Mouse (Mus musculus) E14TG2a.4 (cell line): ENCODE data around the gene Ghr.

ENCODE experiments used
- H3K27me3 ChIP-seq: 2 replicates; pipeline ENCODE4 v1.6.1; 2014; ENCODE audit warnings: low read length, control low read depth; ENCODE audit not compliant: insufficient read depth
- H3K36me3 ChIP-seq: 2 replicates; pipeline ENCODE4 v1.6.1; 2014; ENCODE audit warnings: low read length, control low read depth; ENCODE audit not compliant: insufficient read depth
- H3K4me1 ChIP-seq: replicated peaks from 2 replicates; pipeline ENCODE4 v1.6.1; 2014; ENCODE audit warnings: low read depth, low read length, control low read depth
- H3K4me3 ChIP-seq: replicated peaks from 2 replicates; pipeline ENCODE4 v1.5.1; 2014; ENCODE audit warnings: mild to moderate bottlenecking, low read length
- H3K9me3 ChIP-seq: 2 replicates; pipeline ENCODE4 v1.6.1; 2014; ENCODE audit warnings: low read length, control low read depth
- CTCF ChIP-seq: conservative IDR thresholded peaks from 2 replicates; pipeline ENCODE4 v1.5.1; 2014; ENCODE audit warnings: low read length
- NANOG ChIP-seq: IDR thresholded peaks from 2 replicates; pipeline ENCODE4 v1.6.1; 2014; ENCODE audit warnings: borderline replicate concordance, low read length, mixed read lengths
- POU5F1 ChIP-seq: IDR thresholded peaks from 2 replicates; pipeline ENCODE4 v1.6.1; 2014; ENCODE audit warnings: low read length, borderline replicate concordance

Ghr gene

GRCm38 (mm10) chr15:3349306-3350064, 233.8 kb downstream of the Ghr start:
- no peaks in the 10 kb centered on the region for H3K36me3 ChIP-seq
- H3K4me3 ChIP-seq: no peak overlapping the region
- no peak for TF ChIP-seq POU5F1
- no peaks in the 10 kb centered on the region for H3K9me3 ChIP-seq
- no peaks in the 10 kb centered on the region for H3K4me1 ChIP-seq
- no peaks in the 10 kb centered on the region for H3K27me3 ChIP-seq

GRCm38 (mm10) chr15:3346682-3347081, 236.6 kb downstream of the Ghr start:
- Histone ChIP-seq H3K36me3 (no peaks in the 10 kb centered on the region), H3K9me3 (no peaks in the 10 kb centered on the region), H3K4me1 (no peaks in the 10 kb centered on the region), H3K27me3 (no peaks in the 10 kb centered on the region), H3K4me3 (no peak overlapping the region)
- no peak for TF ChIP-seq POU5F1
- no peak for TF ChIP-seq CTCF
- TF ChIP-seq NANOG: no peak

GRCm38 (mm10) chr15:3344555-3344954, 238.7 kb downstream of the Ghr start:
- Histone ChIP-seq H3K36me3 (no peaks in the 10 kb centered on the region), H3K27me3 (no peaks in the 10 kb centered on the region), H3K4me3 (no peak overlapping the region), H3K9me3 (no peaks in the 10 kb centered on the region), H3K4me1 (no peaks in the 10 kb centered on the region)
- TF ChIP-seq CTCF: no peak
- TF ChIP-seq POU5F1: no peak

GRCm38 (mm10) chr15:3341806-3342582, 241.3 kb downstream of the Ghr start:
- no peaks in the 10 kb centered on the region for H3K36me3 ChIP-seq
- no peaks in the 10 kb centered on the region for H3K4me1 ChIP-seq
- TF ChIP-seq CTCF (no peak), NANOG (no peak), POU5F1 (no peak)
- no peaks in the 10 kb centered on the region for H3K27me3 ChIP-seq
- no peak overlapping the region for H3K4me3 ChIP-seq
- H3K9me3 ChIP-seq: no peaks in the 10 kb centered on the region

GRCm38 (mm10) chr15:3339847-3340246, 243.4 kb downstream of the Ghr start:
- Histone ChIP-seq H3K4me3 (no peak overlapping the region), H3K9me3 (no peaks in the 10 kb centered on the region), H3K4me1 (no peaks in the 10 kb centered on the region), H3K27me3 (no peaks in the 10 kb centered on the region), H3K36me3 (no peaks in the 10 kb centered on the region)
- no peak for TF ChIP-seq CTCF
- no peak for TF ChIP-seq POU5F1
- TF ChIP-seq NANOG: no peak

- TF ChIP-seq CTCF (no peak), NANOG (no peak)
- Histone ChIP-seq H3K27me3 (no peaks in the 10 kb centered on the region), H3K4me3 (no peak overlapping the region), H3K36me3 (no peaks in the 10 kb centered on the region), H3K9me3 (no peaks in the 10 kb centered on the region), H3K4me1 (no peaks in the 10 kb centered on the region)
Measured at GRCm38 (mm10) chr15:3332517-3332916, 250.8 kb downstream of the Ghr start.

- TF ChIP-seq NANOG (no peak), CTCF (no peak), POU5F1 (no peak)
Measured at GRCm38 (mm10) chr15:3331813-3332212, 251.5 kb downstream of the Ghr start.

GRCm38 (mm10) chr15:3330291-3330690, 253.0 kb downstream of the Ghr start:
- H3K9me3 ChIP-seq: no peaks in the 10 kb centered on the region
- no peaks in the 10 kb centered on the region for H3K4me1 ChIP-seq
- no peak overlapping the region for H3K4me3 ChIP-seq
- TF ChIP-seq POU5F1 (no peak), NANOG (no peak), CTCF (no peak)
- H3K27me3 ChIP-seq: no peaks in the 10 kb centered on the region
- no peaks in the 10 kb centered on the region for H3K36me3 ChIP-seq

More at GRCm38 (mm10) chr15:3331813-3332212, 251.5 kb downstream of the Ghr start:
- H3K9me3 ChIP-seq: no peaks in the 10 kb centered on the region
- no peaks in the 10 kb centered on the region for H3K27me3 ChIP-seq
- no peak overlapping the region for H3K4me3 ChIP-seq
- no peaks in the 10 kb centered on the region for H3K4me1 ChIP-seq
- H3K36me3 ChIP-seq: no peaks in the 10 kb centered on the region

- Histone ChIP-seq H3K4me3 (no peak overlapping the region), H3K36me3 (no peaks in the 10 kb centered on the region), H3K27me3 (no peaks in the 10 kb centered on the region), H3K9me3 (no peaks in the 10 kb centered on the region), H3K4me1 (peaks cover 8% of the 10 kb centered on the region)
- TF ChIP-seq CTCF (no peak), NANOG (no peak), POU5F1 (no peak)
Measured at GRCm38 (mm10) chr15:3323041-3323440, 260.3 kb downstream of the Ghr start.
